Mouse (Mus musculus): ENCODE results near the gene Pik3r1.

- TF ChIP-seq CTCF (IDR thresholded peaks at IDR 0.05; ENCODE audit: borderline replicate concordance, control insufficient read depth, extremely low read depth, insufficient read depth, low read length, poor library complexity) (no peak), POLR2A (IDR thresholded peaks at IDR 0.05; ENCODE audit: control insufficient read depth, extremely low read depth, insufficient read depth, low read length, poor library complexity) (peak; percentile 67)
These were observed 806 bp downstream of the Pik3r1 start for GRCm38 (mm10) chr13:101767013-101767808.

Measured in thymus, adult 2 months (tissue).